Mouse (Mus musculus) embryonic fibroblast, embryonic 13.5 days (primary cell): ENCODE data around the gene Rab31. TPM values are rescaled to one million over a fixed set of nuclear protein-coding genes. Genes with fewer than 3 reads are reported as not detected.

Experiments
- H3K27ac ChIP-seq: 2 replicates; pipeline ENCODE4 v1.5.1; 2012; ENCODE audit warnings: low read length, control low read depth, inconsistent platforms; ENCODE audit not compliant: insufficient read depth
- H3K4me1 ChIP-seq: 2 replicates; pipeline ENCODE4 v1.6.1; 2011; ENCODE audit warnings: low read length; ENCODE audit not compliant: control insufficient read depth, insufficient read depth
- H3K4me3 ChIP-seq: 2 replicates; pipeline ENCODE4 v1.5.1; 2011; ENCODE audit warnings: mild to moderate bottlenecking, control low read depth, low read length; ENCODE audit not compliant: insufficient read depth
- CTCF ChIP-seq: IDR thresholded peaks from 2 replicates; pipeline ENCODE4 v1.5.1; 2011; ENCODE audit warnings: mild to moderate bottlenecking, control low read depth, low read length, moderate library complexity, borderline replicate concordance; ENCODE audit not compliant: insufficient read depth
- POLR2A ChIP-seq: IDR thresholded peaks from 2 replicates; pipeline ENCODE4 v1.6.1; 2011; ENCODE audit warnings: low read depth, mild to moderate bottlenecking, control low read depth, low read length, moderate library complexity
- polyA plus RNA-seq: library from polyadenylated mRNA; stranded (reverse); fragments of >200 nt; gene quantifications from 2 replicates; pipeline ENCODE4 v1.2.4, GENCODE M21; 2011; ENCODE audit warnings: low read depth; ENCODE audit not compliant: missing spikeins, insufficient read length

The Rab31 gene
- polyA plus RNA-seq, 1 experiment = 57.7 TPM

DNA sequence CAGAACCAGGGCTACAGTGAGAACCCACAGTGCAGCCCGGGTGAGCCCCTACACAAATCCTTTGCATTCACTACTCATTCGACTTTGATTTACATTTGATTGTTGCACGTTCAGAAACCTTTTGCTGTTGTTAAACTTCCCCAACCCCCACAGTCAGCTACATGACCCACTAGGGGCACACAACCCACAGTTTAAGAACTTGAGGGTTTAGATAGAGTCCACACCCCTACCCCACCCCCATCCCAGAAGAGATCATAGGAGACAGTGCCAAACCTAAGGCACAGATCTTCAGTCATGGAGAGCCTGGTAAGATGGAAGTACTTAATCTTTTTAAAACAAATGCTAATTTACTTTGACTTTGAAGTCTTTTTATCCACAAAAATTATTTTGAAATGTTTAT, 156.9 kb downstream of the Rab31 start:
- TF ChIP-seq CTCF (no peak), POLR2A (no peak)
- Histone ChIP-seq H3K4me3 (no peak overlapping the region), H3K4me1 (peaks cover 4% of the 10 kb centered on the region; the same call in 1 of the 2 replicates), H3K27ac (no peak overlapping the region)

DNA sequence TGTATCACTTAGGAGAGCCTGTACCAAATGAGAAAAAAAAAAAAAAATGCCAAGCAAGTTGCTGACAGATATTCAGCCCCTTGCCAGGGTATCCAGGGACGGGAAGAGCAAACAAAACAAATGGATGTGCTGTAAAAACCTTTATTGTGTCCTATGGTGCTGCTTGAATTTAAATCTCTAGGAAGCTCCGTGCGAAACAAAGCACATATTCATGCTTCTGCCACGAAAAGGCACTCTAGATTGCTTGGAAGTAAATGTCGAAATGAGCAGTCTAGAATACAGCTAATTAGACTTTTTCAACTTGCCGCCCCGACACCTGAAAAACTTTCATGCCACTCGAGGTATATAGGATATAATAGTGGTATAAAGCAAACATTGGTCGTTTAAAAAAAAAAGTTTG, 158.1 kb downstream of the Rab31 start:
- TF ChIP-seq POLR2A = no peak
- no peak for TF ChIP-seq CTCF
- Histone ChIP-seq H3K4me1 (peaks cover 4% of the 10 kb centered on the region; the same call in 1 of the 2 replicates), H3K27ac (peak overlapping the region; percentile 97), H3K4me3 (peak overlapping the region; percentile 57)

DNA sequence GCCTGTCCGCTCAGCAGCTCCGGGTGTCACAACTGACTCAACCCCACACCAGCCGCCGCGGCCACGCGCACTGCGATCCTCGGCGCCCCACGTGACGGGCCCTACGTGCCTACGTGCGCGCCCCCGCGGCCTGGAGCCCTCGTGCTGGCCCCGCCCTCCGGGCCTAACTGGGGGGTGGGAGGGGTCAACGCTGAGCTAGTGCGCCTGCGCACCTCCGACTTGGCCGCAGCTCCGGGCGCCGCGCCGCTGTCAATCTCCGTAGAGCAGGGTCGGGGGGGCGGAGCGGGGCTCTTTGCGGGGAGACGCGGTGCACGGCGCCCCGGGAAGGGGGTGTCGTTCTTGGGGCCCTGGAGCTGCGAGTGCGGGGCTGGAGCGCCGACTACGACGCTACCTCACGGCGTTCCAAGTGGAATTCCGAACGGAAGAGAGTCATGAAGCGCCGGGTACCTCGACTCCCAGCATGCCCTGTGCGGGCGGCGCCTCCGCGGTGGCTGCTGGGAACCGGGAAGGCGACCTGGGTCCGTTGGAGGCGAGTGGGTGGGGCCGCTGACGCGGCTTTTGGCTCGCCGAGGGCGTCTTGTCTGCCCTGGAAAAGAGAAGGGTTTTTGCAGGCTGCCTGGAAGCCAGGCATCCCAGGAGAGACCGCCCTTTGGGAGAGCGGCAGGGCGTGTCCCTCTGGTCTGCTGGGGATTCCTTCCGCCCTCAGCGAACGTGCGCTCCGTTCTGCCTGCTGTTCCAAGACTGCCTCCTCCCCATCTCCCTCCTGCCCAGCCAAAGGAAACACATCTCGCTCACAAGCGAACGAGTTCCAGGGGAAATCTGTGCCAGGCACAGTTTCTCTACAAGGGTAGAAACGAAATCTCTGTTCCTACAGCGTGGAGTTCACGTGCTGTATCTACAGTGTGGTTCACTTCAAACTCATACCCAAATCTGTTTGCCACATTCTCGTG, 158.8 kb downstream of the Rab31 start, which contains the start of gene Vapa:
TSS of gene Vapa (minus strand) at position 93 of the 950 bp plus-strand sequence.
- Histone ChIP-seq H3K4me1 (peaks cover 4% of the 10 kb centered on the region; the same call in 1 of the 2 replicates), H3K27ac (peak within 1 kb of the TSS; percentile 97), H3K4me3 (peak within 1 kb of the TSS; percentile 86)
- TF ChIP-seq CTCF (no peak), POLR2A (peak; percentile 90)

DNA sequence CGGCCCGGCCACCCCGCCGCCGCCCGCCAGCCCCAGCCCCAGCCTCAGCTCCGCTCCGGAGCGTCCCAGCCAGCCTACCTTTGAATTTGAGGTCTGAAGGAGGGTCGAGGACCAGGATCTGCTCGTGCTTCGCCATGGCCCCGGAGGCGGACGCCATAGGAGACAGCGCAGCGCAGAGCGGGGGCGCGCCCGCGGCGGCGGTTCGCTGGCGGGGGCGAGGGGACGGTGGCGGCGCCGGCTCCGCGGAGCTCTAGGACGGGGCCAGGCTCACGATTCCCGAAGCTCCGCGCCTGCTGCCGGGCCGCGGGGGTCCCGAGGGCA, 159.4 kb downstream of the Rab31 start:
- TF ChIP-seq POLR2A = no peak
- H3K4me1 ChIP-seq = peaks cover 4% of the 10 kb centered on the region; the same call in 1 of the 2 replicates
- peak overlapping the region; percentile 86 for H3K4me3 ChIP-seq
- H3K27ac ChIP-seq = peak overlapping the region; percentile 90

DNA sequence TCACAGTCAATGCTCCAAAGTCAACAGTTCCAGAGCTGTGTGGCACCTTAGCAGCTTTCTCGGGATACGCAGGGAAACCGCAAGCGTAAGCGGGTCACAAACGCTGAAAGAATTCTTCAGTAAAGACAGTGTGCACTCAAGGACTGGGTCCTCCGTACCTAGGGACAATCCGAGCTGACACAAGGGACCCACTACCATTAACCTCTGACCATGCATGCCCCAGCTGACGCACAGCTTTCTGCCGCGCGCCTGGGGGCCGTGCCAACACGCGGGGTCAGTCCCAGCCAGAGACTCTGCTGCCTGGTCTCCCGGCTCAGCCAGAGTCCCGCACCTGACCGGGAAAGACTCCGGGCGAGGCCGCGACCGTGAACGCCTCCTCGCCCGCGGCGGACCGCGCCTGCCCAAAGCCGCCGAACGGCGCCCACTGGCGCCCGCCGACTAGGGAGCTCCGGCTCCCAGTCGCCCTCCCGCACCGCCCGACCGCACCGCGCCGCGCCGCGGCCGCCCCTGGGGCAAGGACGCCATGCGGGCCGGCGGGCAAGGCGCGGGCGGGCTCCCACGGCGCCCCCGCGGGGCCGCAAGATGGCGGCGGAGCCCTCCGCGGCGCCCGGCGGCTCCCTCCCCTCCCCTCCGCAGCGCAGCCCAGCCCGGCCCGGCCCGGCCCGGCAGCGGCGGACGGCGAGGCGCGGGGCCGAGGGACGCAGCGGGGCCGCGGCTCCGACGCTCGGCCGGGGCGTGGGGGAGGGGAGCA, 160.0 kb downstream of the Rab31 start:
- Histone ChIP-seq H3K27ac (peak overlapping the region; percentile 90; the same call in 1 of the 2 replicates), H3K4me3 (peak overlapping the region; percentile 86), H3K4me1 (peaks cover 4% of the 10 kb centered on the region; the same call in 1 of the 2 replicates)
- TF ChIP-seq POLR2A = no peak

DNA sequence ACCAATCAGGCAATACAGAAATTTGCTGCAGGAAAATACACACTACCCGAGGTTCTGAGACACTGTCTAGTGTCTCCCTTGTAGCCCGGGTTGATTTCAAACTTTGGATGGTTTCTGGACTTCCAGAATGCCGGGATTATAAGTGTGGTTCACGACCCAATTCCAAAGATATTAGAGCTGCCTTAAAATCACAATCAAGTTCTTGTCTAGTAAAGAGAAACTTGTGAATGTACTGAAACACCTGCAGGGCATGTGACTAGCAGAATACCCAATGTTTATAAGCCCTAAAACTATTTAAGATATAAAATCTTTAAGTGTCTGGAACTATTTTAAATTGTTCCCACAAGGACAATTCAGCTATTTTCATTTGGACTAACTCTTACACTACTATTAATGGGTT, 160.8 kb downstream of the Rab31 start:
- peaks cover 4% of the 10 kb centered on the region for H3K4me1 ChIP-seq
- no peak overlapping the region for H3K27ac ChIP-seq
- H3K4me3 ChIP-seq = peak overlapping the region; percentile 84
- TF ChIP-seq POLR2A (no peak), CTCF (no peak)

DNA sequence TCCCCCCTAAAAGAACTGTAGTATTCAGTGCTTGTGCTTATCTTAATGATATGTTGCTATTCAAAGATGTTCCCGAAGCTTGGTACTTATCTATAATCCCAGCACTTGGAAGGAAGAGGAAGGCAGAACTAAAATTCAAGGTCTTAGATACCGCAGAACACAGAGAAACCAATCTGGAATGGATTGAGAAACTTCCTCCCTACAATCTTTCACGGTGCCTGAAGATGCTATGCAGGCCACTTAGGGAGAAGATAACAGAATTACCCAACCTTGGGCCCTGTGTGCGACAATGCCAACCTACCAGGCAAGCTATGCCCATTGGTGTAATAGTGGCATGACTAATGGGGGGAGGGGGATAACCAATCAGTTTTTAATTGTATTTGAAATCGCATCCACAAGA, 163.8 kb downstream of the Rab31 start:
- no peak overlapping the region for H3K27ac ChIP-seq
- H3K4me3 ChIP-seq = no peak overlapping the region
- no peak for TF ChIP-seq CTCF
- TF ChIP-seq POLR2A = no peak
- peaks cover 11% of the 10 kb centered on the region for H3K4me1 ChIP-seq

DNA sequence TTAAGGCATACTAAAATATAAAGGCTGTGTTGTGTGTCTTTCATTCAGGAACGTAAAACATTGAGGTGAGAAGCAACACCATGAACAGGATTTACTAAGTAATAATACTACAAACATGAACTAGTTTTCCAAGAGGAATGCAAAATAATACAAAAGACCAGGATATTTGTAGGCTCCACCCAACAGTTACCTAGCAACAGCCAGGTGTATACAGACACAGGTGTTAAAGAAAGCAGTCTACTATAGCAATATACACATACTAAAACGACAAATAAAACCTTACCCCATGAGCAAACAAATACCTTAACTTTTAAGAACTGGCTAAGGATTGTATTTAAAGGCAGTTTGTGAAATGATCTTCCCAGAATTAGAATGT, 164.3 kb downstream of the Rab31 start:
- TF ChIP-seq POLR2A = no peak
- no peak for TF ChIP-seq CTCF
- no peak overlapping the region for H3K4me3 ChIP-seq
- H3K4me1 ChIP-seq = peaks cover 11% of the 10 kb centered on the region
- H3K27ac ChIP-seq = no peak overlapping the region

DNA sequence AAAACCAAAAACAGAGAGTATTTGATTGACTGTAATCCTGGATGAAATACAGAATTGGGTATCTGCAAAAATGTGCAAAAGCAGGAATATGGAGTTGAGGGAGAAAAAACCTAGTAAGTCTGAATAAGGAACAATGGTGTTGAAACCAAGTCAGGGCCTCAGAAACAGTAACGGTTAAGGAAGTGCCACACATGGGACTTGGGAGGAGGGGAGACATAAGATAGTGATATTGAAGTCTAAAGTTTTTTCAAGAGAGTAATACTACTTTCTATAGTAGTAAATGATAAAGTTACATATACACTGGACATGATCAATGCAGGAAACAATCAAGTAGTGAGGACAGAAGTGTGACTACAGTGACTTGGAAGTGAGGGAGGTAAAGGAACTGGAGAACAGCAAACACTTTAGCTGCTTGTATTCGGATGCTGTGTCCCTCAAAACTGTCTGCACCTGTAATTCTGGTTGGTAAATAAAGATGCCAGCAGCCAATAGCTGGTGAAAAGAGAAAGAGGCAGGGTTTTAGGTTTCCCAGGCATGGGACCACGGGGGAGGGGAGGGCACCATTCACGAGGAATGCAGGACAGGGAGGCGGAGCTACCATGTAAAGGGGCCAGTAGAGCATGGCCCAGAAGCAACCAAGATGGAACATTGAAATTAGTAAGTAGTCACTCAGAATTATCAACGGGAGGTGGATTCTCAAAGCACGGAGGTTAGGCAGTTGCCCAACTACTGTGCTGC, 164.8 kb downstream of the Rab31 start:
- no peak overlapping the region for H3K4me3 ChIP-seq
- no peak overlapping the region for H3K27ac ChIP-seq
- TF ChIP-seq CTCF (no peak), POLR2A (no peak)
- peaks cover 11% of the 10 kb centered on the region for H3K4me1 ChIP-seq

DNA sequence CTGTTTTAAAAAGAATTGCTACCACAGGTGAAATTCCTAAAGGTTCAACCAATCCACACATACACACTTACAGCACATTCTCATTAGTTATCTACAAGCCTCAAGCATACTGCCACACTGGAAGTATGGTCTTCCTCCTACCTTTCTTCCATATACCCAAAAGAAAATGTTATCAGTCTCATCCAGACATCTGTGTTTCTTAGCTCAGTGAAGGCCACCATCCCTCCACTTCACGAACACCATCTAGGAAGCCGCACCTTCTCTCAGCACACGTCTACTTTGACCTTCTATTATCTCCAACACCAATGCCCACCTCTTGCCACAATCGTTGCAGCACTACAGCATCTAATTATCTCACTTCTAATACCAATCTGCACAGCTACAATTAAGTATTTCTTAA, 166.5 kb downstream of the Rab31 start:
- TF ChIP-seq CTCF (no peak), POLR2A (no peak)

More for the DNA sequence above, 166.5 kb downstream of the Rab31 start:
- Histone ChIP-seq H3K4me3 (no peak overlapping the region), H3K4me1 (peaks cover 11% of the 10 kb centered on the region), H3K27ac (no peak overlapping the region)
